Mouse (Mus musculus) hematopoietic stem cell, adult 5-6 weeks (primary cell): ENCODE data around the gene Aph1a. TPM values are rescaled to one million over a fixed set of nuclear protein-coding genes. Genes with fewer than 3 reads are reported as not detected.
A peak's percentile ranks its signal among the peaks of the same experiment; 100 is the strongest.
"Not testable (repeated sequence)": the region's sequence is repeated elsewhere in the genome, so short reads cannot be mapped to it uniquely, and the experiment has no call there.

Experiments
- ATAC-seq, 2 experiments: fragments of 125-278 bp in 1 of 2; replicated peaks in 1 of 2; 2 replicates each; pipeline ENCODE4 v1.8.0; 2016 to 2017; ENCODE audit warnings: inconsistent platforms in 2 of 2, mild to moderate bottlenecking in 2 of 2, moderate number of reproducible peaks in 2 of 2, low read depth in 1 of 2, moderate TSS enrichment in 1 of 2; ENCODE audit not compliant: low FRiP score in 2 of 2, poor library complexity in 2 of 2, severe bottlenecking in 2 of 2, insufficient read depth in 1 of 2, low TSS enrichment in 1 of 2
- total RNA-seq: library from RNA; stranded (forward); fragments of 172-1452, 232-1000 nt; gene quantifications from 2 replicates; pipeline ENCODE4 v1.2.3, GENCODE M21; 2017

Gene Aph1a
- total RNA-seq, 1 experiment from 2014 or later = 22.3 TPM

DNA sequence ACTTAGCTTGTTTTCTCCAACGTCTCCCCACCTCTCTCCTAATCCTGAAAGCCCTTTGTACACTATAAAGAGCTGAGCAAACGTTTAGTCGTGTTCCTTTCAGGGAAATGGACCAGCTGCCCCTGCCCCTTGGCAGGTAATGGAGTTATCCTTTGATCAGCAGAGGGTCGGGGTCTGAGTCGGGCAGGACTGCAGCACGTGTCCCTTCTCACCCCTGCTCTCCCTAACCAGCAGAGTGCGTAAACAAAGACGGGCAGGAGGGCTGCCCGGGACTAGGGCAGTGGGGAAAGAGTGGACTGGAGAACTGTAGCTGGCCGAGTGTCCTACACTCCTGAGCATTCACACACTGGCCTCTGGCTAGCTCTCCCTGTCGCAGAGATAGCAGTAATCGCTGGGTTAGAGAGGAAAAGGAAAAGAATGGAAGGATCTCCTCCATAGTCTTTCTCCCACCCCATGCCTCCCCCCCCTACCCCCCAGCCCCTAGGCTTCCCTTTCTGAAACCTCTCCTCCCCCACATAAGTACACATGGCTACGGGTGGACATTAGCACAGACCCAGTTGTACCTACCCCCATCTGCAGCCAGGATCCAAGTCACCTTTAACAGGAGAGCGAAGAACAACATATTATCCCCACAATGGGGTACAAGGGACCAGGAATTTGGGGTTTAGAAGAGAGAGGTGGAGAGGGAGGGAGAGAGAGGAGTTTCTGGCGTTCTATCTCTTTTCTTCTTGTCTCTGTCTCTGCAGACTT is 10.2 kb downstream of the Aph1a start:
- ATAC-seq = no peak

DNA sequence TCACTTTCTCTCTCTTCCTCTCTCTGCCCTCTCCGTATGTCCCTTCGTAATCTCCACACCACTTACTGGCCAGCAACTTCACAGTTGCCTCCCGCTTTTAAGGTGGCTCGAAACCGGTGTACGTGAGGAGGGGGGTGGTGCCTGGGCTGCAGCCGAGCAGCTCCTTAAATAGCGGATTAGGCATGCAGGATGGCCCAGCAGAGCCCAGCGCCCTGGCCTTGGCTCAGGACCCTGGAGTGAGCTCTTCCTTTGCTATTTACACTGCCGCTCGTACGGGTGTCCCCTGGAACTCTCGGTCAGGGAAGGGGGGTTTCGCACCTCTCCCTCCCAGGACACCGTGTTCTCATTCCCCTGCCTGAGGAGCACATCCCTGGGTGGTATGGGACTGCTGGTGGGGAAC is 10.8 kb downstream of the Aph1a start, which contains the start of gene Car14:
Gene Car14, minus strand, starts transcription at position 124 of the 400 bp plus-strand sequence.
- ATAC-seq = 0 out of 4 replicates have a peak, but pooled peaks of 1 of the 2 experiments have one; percentile 8

DNA sequence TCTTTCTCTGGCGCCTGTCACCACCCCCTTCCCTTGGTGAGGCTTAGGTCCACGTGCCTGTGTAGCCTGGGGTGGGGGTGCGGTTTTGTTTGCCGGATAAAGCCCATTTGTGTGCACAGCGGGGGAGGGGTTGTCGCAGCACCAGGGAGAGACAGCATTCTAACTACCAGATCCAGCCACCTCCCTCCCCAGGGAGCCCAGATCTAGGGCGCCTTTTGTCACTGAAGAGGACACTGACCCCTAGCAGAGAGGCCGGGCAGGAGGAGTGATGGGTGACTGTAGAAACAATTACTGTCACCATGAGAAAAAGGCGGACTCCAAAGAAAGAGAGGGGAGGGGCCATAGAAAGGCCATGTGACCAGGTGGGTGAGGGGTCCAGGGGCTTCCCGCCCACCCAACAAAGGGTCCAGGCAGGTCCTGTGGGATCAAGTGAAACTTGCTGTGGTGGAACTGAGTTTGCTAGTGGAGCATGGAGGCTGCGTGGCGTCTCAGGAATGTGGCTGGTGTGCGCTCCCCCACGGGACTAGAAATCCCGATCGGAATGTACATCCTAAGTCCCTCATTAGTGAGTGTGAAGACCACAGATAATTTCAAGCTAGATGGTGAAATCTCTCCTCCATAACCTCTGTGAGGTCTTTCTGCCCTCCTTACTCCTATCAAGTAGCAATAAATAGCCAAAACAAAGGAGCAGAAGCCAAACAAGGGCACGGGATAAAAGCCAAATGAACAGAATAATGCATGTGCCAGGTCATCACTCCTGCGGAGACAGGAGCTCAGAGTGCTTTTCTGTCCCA is 11.6 kb downstream of the Aph1a start:
- ATAC-seq = peak; percentile 9 to 18; a peak in 2 of 4 replicates

DNA sequence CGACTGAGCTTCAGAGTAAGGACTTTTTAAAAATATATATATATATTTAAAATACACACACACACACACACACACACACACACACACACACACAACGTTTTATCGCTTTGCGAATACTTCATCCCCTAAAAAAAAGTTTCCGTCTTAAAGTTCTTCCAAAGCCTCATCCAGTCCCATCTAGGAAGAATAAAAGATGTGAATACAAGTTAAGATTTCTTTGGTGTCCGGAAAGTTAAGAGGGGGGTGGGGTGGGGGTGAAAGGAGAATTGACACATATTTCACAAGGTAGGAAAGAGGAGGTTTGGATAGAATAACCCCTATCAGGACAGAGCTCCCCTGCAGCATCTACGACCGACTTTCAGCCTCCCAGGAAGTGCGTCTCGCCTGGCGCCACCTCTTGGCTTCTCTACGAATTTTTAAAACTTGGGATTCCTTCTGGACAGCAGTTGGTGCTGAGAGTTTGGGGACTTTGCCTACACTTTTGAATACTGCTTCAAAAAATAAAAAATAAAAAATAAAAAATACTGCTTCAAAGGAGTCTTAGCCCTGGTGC is 12.2 kb downstream of the Aph1a start:
- ATAC-seq = no peak

DNA sequence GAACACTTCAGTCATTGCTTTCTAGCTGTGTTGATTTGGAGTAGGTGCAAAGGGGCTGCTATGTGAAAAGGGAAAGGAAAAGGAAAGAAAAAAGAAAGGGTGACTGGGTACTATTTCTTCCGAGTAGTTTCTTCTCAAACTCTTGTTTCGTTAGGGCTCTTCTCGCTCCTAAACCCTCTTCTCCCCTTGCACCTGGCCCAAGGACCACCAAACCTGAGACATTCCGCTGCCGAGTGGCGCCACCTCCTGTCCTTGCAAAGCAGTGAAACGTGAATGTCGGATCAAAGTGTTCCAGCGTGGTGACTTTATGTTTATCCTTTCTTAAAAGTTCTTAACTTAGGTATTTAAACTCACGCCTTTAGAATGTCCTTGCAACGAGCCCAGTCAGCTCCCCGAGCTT is 13.1 kb downstream of the Aph1a start:
- ATAC-seq = peak; percentile 58 to 61; a peak in 2 of 4 replicates

DNA sequence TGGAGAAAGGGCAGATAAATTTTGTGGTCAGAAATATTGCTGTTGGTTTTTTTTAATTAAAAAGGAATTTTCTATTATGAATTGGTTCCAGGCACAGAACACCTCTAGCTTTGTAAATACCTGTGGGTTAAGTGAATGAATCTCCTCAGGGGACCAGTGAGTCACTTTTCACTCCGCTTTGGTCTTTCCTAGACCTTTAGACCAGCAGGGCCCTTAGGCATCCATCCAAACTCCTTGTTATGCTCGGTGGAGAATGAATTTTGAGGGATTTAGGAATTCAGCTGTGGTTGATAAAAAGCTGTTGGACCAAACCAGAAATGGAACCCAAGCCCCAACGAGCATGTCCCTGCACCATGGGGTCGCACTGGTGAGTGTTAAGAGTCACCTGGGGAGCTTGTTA is 13.8 kb downstream of the Aph1a start:
- no peak for ATAC-seq

DNA sequence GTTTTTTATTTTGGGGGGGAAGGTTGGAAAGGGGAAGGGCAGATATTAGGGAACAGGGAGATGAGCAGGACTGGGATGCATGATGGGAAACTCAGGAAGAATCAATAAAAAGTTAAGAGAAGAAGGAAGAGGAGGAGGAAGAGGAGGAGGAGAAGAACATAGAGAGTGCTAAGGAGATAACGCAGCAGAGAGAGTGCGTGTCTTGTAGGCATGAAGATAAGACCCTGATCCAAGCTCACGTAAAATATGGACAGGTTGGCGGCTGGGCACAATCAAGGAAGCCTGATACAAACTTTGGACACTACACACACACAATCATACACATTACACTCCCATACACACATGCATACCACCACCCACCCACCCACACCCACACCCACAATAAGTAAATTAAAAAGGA is 20.9 kb downstream of the Aph1a start:
- no peak for ATAC-seq

DNA sequence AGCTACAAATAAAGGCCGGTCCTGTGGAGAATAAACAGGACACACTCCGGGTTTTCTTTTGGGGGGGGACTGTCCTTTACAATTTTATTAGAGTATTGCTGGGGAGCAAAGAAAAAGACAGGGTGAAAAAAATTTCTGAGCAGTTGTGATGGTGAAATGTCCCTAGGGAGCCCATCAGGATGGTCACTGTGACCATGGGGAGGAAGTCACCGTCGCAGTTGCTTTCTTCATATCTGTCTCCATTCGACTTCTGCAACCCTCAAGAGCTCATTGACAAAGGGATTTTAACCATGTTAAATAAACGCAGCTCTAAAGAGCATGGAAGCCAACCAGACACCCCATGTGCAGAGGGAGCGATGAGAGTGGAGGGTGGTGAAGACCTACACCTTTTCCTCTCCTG is 23.0 kb downstream of the Aph1a start:
- ATAC-seq = peak in 1 of 2 experiments; percentile 51; a peak in 1 of 4 replicates

DNA sequence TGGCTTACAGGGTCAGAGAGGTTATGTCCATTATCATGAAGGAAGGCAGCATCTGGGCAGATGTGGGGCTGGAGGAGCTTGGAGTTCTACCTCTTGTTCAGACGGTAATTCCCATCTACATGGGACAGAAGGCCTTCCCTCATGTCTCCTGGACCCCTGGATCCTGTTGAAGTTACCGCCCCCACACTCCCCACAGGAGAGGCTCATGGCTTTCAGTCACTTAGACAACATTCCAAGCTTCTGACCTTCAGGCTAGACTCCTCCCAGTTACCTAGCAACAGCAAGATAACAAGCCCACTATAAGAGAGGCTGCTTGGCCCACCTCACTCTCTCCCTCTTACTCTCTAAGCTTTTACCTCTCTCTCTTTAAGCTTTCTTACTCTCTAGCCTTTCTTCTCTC is 26.8 kb downstream of the Aph1a start:
- not testable (repeated sequence) for ATAC-seq

DNA sequence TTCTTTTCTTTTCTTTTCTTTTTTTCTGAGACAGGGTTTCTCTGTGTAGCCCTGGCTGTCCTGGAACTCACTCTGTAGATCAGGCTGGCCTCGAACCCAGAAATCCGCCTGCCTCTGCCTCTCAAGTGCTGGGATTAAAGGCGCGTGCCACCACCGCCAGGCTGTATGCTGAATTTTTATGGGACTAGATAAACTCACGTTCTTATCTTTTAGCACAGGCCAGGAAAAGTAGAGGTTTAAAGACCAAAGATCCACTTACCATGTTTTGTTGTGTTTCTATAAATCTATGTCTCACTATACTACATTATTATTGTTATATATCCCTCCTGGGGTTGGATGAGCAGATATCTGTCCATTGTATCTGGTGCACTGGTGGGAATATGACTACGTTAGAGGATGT is 29.7 kb downstream of the Aph1a start:
- not testable (repeated sequence) for ATAC-seq

DNA sequence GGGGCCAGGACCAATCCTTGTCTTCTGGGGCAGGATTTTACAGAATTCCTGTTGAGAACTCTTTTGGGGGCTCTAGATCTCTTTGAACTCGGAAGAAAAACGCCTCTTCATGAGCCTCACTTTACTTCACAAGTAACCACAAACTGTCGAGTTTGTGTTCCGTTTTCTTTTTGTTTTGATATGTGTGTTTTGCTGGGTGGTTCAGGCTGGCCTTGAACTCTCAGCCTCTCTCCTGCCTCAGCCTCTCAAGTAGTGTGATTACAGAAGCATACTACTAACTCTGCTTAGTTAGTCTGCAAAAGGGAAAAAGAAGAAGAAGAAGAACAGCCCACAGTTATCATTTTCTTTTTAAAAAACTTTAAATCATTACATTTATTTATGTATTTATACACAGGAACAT is 30.4 kb downstream of the Aph1a start:
- ATAC-seq = no peak

DNA sequence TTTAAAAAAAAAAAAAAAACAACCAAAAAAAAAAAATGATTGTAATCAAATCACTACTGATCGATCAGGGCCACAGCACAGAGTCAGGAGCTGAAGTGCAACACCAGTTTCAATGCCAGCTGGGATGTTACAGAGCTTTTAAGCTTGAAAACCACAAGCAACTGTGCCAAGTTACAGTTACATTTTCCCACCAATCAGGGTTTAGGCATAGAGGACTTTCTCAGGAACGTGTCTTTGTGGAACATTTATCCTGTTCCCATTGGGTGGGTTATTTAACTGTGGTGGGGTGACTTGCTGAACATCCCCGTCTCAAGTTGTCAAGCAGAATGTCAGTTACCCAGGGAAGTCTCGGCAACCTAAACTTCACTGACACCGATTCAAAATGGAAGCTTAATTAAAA is 31.3 kb downstream of the Aph1a start:
- no peak for ATAC-seq

DNA sequence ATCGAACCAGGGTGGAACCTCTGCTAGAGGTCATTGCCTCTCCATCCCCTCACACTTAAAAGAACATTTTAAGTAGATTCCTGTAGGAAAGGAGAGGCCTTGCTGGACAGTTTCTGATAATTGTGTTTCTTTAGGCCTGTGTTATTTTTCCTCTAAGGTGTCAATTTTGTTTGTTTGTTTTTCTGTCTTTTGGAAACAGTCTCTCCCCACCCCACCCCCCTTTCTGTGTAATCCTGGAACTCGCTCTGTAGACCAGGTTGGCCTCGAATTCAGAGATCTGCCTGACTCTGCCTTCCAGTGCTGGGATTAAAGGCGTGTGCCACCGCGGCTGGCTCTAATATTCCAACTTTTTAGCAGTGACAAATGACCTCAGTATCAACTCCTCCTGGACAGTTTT is 34.5 kb downstream of the Aph1a start:
- no peak for ATAC-seq

DNA sequence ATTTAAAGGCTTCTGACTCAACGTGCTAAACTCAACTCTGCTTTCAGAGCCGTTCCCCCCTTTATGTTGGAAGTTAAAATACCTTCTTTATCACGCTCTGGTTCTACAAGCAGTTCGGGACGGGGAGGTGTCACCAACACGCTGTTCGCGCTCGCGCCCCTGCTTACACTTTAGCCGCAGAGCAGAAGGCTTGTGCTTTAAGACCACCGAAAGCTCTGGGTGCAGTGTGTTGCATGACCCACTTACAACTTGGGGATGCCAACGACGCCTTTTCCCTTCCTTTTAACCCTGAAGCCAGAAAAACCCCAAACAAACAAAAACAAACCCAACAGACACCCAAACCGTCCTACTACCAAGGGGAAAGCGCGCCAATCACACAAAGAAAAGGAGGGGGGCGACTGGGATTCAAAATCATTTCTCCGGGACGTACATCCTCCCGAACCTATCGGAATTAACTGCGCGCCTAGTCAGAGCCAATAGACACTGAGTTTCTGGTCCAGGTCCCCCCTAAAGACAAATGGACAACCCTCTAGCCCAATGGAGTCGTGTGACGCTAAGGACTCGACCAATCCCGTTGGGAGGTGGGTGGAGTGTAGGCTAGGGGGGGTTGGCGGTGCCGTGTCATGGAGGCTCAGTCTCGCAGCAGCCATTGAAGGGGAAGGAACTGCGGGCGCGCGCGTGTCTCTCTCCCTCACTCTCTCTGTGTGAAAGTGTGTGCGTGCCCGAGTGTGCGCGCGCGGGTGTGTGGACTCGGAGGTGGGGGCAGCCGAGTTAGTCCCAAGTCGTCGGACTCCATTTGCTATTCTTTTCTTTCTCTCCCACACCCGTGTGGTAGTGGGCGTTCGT is 35.1 kb downstream of the Aph1a start, which contains the start of gene Anp32e:
Gene Anp32e, plus strand, starts transcription at position 589 of the 846 bp plus-strand sequence.
- ATAC-seq = peak; percentile 99

DNA sequence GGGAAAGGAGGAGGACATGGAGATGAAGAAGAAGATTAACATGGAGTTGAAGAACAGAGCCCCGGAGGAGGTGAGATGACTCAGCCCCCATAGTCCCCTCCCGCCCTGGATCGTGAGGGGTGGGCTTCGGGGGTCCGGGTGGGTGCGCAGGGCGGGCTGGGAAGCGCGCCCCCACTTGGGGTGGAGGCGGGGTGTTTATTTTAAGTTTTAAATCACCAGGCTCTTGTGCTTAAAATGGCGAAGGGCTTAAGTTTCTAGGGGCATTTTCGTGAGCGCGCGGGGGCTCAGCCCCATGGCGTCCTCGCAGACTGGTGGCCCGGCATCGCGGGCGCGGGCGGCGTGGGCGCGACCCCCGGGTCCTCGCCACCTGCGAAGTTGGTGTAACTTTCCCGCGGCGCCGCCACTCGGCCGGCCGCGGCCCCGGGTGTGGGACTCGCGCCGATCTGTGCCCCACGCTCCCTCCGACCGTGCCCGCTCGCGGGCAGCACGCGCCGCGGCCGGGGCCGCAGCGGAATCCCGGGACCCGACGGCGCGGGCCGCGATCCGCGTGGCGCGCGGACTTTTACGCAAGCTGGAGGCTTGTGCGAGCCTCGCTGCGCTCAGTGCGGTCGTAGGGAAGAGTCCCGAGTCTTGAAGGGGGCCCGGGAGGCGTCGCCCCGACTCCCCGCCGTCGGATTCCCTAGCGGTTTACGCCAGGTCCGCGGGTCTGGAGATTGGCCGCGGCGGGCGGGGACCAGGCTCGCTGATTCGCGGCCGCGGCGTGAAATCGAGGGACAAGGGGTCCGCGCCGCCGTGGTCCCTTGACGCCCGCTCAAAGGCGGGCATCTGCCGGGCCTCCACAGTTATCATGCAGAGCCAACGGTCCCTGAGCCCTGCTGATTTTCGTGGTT is 36.1 kb downstream of the Aph1a start:
- ATAC-seq = peak in 1 of 2 experiments; percentile 22; a peak in 1 of 4 replicates

DNA sequence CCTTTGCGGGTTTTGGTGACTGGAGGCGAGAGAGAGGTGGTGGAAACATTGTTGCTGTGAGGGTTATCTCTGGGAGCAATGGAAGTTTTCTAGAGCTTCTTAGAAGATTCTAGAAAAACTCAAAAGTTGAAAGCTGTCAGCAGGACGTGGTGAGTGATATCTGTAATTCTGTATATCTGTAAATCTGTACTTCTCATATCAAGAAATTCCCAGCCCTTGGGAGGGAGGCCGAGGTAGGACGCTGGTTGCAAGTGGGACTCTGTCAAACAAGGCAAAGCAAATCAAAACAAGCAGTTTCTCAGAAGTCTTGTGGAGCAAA is 36.7 kb downstream of the Aph1a start:
- no peak for ATAC-seq

DNA sequence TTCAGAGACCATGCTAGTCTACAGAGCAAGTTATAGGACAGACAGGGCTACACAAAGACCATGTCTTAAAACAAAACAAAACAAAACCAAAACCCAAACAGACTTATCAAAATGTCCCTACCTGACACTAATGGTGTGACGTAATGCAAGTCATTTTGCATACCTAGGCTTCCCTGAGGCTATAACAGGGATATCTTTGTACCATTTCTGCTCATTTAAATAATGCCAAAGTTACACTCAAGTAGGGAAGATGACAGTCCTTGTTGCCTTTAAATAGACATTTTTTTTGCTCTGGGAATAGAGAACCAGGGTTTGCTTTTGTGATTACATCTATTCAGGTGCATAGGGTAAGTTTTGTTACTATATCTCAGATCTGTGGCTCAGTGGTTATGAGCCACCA is 37.7 kb downstream of the Aph1a start:
- no peak for ATAC-seq
